Mouse (Mus musculus) ES-Bruce4 (cell line): Measurements from ENCODE around the gene Gm572.

ENCODE experiments used
- CTCF ChIP-seq: IDR thresholded peaks from one replicate; pipeline ENCODE4 v1.8.1; 2011; ENCODE audit warnings: low read depth, low read length
- EP300 ChIP-seq: IDR thresholded peaks from 2 replicates; pipeline ENCODE4 v1.6.1; 2011; ENCODE audit warnings: low read depth, low read length; ENCODE audit not compliant: insufficient read depth

DNA sequence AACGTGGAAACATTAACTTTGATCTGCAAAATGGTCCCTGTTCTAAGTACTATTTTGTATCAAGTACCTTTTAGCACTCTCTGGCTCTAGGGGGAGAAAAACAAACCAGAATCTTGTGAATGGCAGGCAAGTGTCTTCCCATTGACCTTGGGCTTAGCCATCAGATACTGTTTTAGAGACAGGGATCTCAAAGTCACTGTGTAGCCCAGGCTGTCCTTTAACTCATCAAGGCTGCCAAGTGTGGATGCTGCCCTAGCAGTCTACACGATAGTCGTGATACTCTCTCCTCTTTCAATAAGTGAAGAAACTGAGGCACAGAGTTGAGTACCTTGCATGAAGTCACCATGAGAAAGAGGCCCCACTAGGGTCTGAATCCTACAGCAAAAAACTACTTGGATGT, 15.9 kb upstream of the Gm572 start:
- no peak for TF ChIP-seq EP300
- no peak for TF ChIP-seq CTCF
